Mouse (Mus musculus) fat pad, adult 2 months (tissue): ENCODE data around the gene Gsta3.

Experiments used
- DNase-seq: peaks from one replicate; pipeline ENCODE4 v3.0.0-alpha.2; 2011; ENCODE audit warnings: low read depth, low spot score; ENCODE audit errors: extremely low read depth

The Gsta3 gene

GRCm38 (mm10) chr1:21298114-21298513 lies 57.7 kb downstream of the Gsta3 start:
- no peak for DNase-seq

GRCm38 (mm10) chr1:21299826-21300225 lies 59.4 kb downstream of the Gsta3 start:
- DNase-seq = no peak

- DNase-seq = no peak
Observed at GRCm38 (mm10) chr1:21301686-21302085, 61.3 kb downstream of the Gsta3 start.

DNA sequence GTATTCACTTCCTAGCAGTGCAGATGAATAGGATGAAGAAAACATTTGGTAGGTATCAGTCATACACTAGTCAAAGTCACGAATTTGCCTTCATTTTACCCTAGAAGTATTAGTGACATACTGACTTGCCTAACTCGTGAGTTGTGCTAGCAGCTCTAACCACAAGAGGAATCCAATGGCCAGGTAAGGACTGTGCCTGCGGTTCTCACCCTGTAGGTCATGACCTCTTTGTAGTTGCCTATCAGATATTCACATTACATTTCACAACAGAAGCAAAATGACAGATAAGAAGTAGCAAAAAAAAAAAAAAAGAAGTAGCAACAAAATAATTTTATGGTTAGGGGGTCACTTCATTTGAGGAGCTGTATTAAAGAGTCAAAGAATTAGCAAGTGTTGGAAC lies 63.8 kb downstream of the Gsta3 start:
- DNase-seq = no peak

DNA sequence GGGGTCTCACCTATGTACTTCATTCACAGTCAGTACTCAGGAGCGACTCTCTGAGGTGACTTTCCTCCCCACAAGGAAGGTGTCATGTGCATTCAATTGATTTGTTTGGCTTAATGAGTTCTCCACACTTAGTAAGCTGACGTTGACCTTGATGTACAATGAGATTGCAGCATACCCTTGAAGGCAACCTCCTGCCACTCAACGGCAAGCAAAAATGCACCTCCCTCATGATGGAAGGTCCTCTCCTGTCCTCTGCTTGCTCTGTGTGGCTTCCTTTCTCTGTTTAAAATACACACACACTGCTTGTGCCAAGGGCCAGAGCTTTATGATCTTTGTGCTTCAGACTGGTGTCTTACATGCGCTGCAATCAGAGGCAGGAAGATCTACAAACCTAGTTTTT lies 64.3 kb downstream of the Gsta3 start:
- DNase-seq = no peak

DNA sequence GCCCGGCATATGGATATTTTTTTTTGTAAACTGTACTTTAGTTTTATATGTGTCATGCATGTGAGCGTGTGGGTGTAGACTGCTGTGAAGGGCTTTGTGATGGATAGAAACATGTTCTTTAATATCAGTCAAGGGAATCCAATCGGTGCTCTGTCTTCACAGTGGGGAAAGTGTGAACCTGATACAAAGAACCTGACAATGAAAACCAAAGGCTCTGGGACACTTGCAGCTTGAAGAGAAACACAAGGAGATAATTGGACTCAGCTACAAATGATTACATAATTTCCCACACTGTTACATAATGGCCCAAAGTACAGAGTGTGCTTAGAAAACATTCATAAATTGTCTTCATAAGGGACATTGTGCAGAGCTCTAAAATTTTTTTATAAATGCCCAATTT lies 65.1 kb downstream of the Gsta3 start:
- peak; percentile 82 for DNase-seq

DNA sequence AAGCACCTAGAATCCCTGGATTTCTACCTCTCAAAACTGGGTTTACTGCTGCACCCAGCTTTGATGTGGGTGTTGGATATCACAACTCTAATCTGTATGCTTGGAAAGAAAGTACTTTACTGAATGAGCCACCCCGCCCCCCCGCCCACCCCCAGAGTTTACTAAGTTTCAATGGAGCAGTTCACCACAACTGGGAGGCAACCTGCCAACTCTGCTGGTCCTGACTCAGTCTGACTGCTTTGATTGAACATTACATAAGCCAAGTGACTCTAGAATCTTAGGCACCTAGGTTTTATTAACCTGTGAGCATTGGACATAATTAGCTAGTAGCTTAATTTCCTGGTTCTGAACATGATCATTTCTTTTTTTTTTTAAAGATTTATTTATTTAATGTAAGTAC lies 73.9 kb downstream of the Gsta3 start:
- no peak for DNase-seq
